Mouse (Mus musculus) lung, embryonic 14.5 days (tissue): Measurements from ENCODE around the gene Il18bp. TPM values are rescaled to one million over a fixed set of nuclear protein-coding genes. Genes with fewer than 3 reads are reported as not detected.

Experiments used
- ATAC-seq: fragments of 200-750 bp; cut with Nextera tagmentation; 2 replicates; pipeline ENCODE4 v1.8.0; 2017; ENCODE audit warnings: mild to moderate bottlenecking, moderate TSS enrichment, moderate library complexity; ENCODE audit not compliant: insufficient read depth
- DNase-seq: peaks from one replicate; pipeline ENCODE4 v3.0.0-alpha.2; 2015
- H3K27ac ChIP-seq: fragments of 300-500 bp; sonication (generic); 2 replicates; pipeline ENCODE4 v1.5.1; 2014; ENCODE audit warnings: low read depth, mild to moderate bottlenecking, moderate library complexity
- H3K27me3 ChIP-seq: fragments of 300-500 bp; sonication (generic); 2 replicates; pipeline ENCODE4 v1.6.1; 2014; ENCODE audit warnings: low read length, control low read depth; ENCODE audit not compliant: insufficient read depth
- H3K36me3 ChIP-seq: fragments of 300-500 bp; sonication (generic); 2 replicates; pipeline ENCODE4 v1.6.1; 2014; ENCODE audit warnings: control low read depth; ENCODE audit not compliant: insufficient read depth
- H3K4me1 ChIP-seq: fragments of 300-500 bp; sonication (generic); 2 replicates; pipeline ENCODE4 v1.6.1; 2014; ENCODE audit warnings: antibody characterized with exemption, control low read depth; ENCODE audit not compliant: insufficient read depth
- H3K4me2 ChIP-seq: fragments of 300-500 bp; sonication (generic); 2 replicates; pipeline ENCODE4 v1.6.1; 2014; ENCODE audit warnings: mild to moderate bottlenecking
- H3K4me3 ChIP-seq: fragments of 300-500 bp; sonication (generic); 2 replicates; pipeline ENCODE4 v1.5.1; 2014; ENCODE audit warnings: low read depth, low read length
- H3K9ac ChIP-seq: fragments of 300-500 bp; sonication (generic); 2 replicates; pipeline ENCODE4 v1.6.1; 2014
- H3K9me3 ChIP-seq: fragments of 300-500 bp; sonication (generic); 2 replicates; pipeline ENCODE4 v1.6.1; 2016; ENCODE audit warnings: low read depth, low read length, control low read depth
- CTCF ChIP-seq: IDR thresholded peaks from 2 replicates; pipeline ENCODE4 v1.5.1; 2016; ENCODE audit warnings: antibody characterized with exemption, low read depth
- WGBS: fragments of 180-500 bp; shearing (Covaris S2); extraction: QIAGEN DNeasy Blood & Tissue Kit; methylation state at CpG from one replicate; pipeline ENCODE4 v1.1.7; 2014; 5-methylcytosine and 5-hydroxymethylcytosine counted together
- polyA plus RNA-seq: library from polyadenylated mRNA; unstranded; fragments of >200 nt; fragmentation: Nextera tagmentation; extraction: Ambion mirVana; gene quantifications from 2 replicates; pipeline ENCODE4 v1.2.1, GENCODE M21; 2014

Il18bp gene
- polyA plus RNA-seq, 1 experiment from 2014 or later = 2.6 TPM

DNA sequence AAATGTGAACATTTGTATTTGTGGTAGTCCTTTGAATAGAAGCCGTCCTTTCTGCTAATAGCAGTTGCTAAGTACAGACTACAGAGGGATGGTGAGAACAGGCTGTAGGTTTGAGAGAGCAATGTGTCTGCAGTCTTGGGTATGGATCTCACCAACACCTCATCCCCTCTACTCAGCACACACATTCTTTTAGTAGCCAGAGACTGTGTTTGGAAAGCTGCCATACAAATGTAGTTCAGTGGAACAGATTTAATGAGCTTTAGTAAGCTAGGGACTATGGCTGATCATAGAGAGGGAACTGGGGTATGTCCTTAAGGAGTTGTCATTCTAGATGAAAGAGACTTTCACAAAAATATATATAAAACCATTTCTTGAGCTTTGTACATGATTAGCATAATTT lies 51.2 kb downstream of the Il18bp start:
- Histone ChIP-seq H3K4me3 (no peak overlapping the region), H3K9me3 (no peaks in the 10 kb centered on the region), H3K36me3 (no peaks in the 10 kb centered on the region), H3K27ac (peak overlapping the region; percentile 71), H3K4me2 (no peak overlapping the region), H3K27me3 (no peaks in the 10 kb centered on the region), H3K9ac (no peak overlapping the region), H3K4me1 (peaks cover 16% of the 10 kb centered on the region)
- WGBS = 40% methylated on average over 1 of the region's 1 CpGs
- ATAC-seq = no peak
- TF ChIP-seq CTCF = no peak
- peak; percentile 88 for DNase-seq

DNA sequence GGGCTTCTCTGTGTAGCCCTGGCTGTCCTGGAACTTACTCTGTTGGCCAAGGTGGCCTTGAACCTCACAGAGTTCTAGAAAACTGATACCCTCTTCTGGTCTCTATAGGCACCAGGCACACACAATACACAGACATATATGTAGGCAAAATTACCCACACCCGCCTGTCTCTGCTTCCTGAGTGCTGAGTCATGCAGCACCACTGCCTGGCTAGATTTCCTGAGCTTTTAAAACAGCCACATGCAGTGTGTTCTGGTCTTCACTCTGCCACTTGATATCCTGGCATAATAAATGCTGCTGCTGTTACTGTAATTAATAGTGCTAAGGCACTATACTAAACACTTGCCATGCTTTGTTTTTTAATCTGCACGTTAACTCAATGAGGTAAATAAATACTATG lies 52.9 kb downstream of the Il18bp start:
- H3K9ac ChIP-seq = no peak overlapping the region
- TF ChIP-seq CTCF = no peak

More for the DNA sequence above, 52.9 kb downstream of the Il18bp start:
- Histone ChIP-seq H3K4me2 (no peak overlapping the region), H3K27me3 (no peaks in the 10 kb centered on the region), H3K4me3 (no peak overlapping the region), H3K36me3 (no peaks in the 10 kb centered on the region), H3K9me3 (no peaks in the 10 kb centered on the region), H3K27ac (no peak overlapping the region), H3K4me1 (peaks cover 16% of the 10 kb centered on the region)
- ATAC-seq (no peak), DNase-seq (peak; percentile 32)
- 42% methylated on average over 2 of the region's 2 CpGs for WGBS

Other genes starting within 250 kb of the Il18bp start
- 0.34 and 0.67 TPM in 2 replicates for gene Phox2a, start 200.4 kb downstream of the Il18bp start, polyA plus RNA-seq
- gene Inppl1, start 180.5 kb downstream of the Il18bp start, polyA plus RNA-seq = 35.6 and 37.4 TPM in 2 replicates
- gene Folr2, start 161.5 kb downstream of the Il18bp start, polyA plus RNA-seq = 2.6 and 2.8 TPM in 2 replicates
- 85.9 and 90.4 TPM in 2 replicates for gene Anapc15, start 155.0 kb downstream of the Il18bp start, polyA plus RNA-seq
- gene Folr1, start 147.9 kb downstream of the Il18bp start, polyA plus RNA-seq = 0.20 and 0.73 TPM in 2 replicates
- gene Lamtor1, start 112.8 kb downstream of the Il18bp start, polyA plus RNA-seq = 151 and 161 TPM in 2 replicates
- 0.30 and 0.43 TPM in 2 replicates for gene Tomt, start 112.3 kb downstream of the Il18bp start, polyA plus RNA-seq
- gene Lrrc51, start 84.8 kb downstream of the Il18bp start, polyA plus RNA-seq = 7.7 and 8.3 TPM in 2 replicates
- 109 TPM in 2 replicates for gene Numa1, start 84.6 kb downstream of the Il18bp start, polyA plus RNA-seq
- gene Rnf121, start 46.8 kb upstream of the Il18bp start, polyA plus RNA-seq = 24.8 and 29.3 TPM in 2 replicates
- 23.8 and 26.9 TPM in 2 replicates for gene Xndc1, start 46.8 kb upstream of the Il18bp start, polyA plus RNA-seq
- gene Xntrpc, start 47.0 kb upstream of the Il18bp start, polyA plus RNA-seq = 1.0 and 1.2 TPM in 2 replicates
- not detected in 2 replicates for gene Trpc2, start 64.4 kb upstream of the Il18bp start, polyA plus RNA-seq
- gene Art1, start 83.1 kb upstream of the Il18bp start, polyA plus RNA-seq = 0.50 and 0.65 TPM in 2 replicates
- 1.1 and 1.2 TPM in 2 replicates for gene Art5, start 90.8 kb upstream of the Il18bp start, polyA plus RNA-seq
- not detected in 2 replicates for gene Chrna10, start 98.1 kb upstream of the Il18bp start, polyA plus RNA-seq
- 50.2 and 50.7 TPM in 2 replicates for gene Nup98, start 191.5 kb upstream of the Il18bp start, polyA plus RNA-seq
- gene Pgap2, start 191.5 kb upstream of the Il18bp start, polyA plus RNA-seq = 77.9 and 80.4 TPM in 2 replicates
- gene Rhog, start 237.4 kb upstream of the Il18bp start, polyA plus RNA-seq = 68.4 and 71.9 TPM in 2 replicates
- gene Stim1, start 249.1 kb upstream of the Il18bp start, polyA plus RNA-seq = 15.9 and 16.3 TPM in 2 replicates